Comparison of ENCODE assay signal across 10 mouse cellular contexts in the genomic region with DNA sequence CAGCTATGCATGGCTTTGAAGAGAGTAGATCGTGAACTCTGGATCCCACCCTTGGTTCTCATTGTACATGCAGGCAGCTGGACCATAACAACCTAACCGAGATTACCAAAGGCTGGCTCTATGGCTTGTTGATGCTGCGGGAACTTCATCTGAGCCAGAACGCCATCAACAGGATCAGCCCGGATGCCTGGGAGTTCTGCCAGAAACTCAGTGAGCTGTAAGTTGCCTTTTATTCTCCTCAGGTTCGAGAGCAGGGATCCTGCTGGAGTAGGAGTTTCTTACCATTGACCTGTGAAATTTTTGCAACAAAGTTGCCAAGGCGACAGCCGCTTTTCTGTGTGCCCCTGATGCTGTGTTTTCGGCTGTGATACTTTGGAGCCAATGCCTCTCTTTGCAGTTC. TPM values are rescaled to one million over a fixed set of nuclear protein-coding genes. Genes with fewer than 3 reads are reported as not detected.
DNase-seq lines count a peak whose midpoint lies in the region; ATAC-seq and TF ChIP-seq lines count a peak whose summit lies in the region.
"Had no signal": no experiment of that assay in that cellular context is flagged by ENCODE, and none has a peak within 500 bp of the region (broad histone marks: within the 10 kb centered on the region; RNA-seq: fewer than 3 reads in every experiment).

No protein-coding gene starts in this region.

- H3K27ac ChIP-seq in hindbrain, postnatal 0 days: peak overlapping the region; percentile 11
- H3K27ac ChIP-seq in neural tube, embryonic 14.5 days (ENCODE audit: low read depth, low read length): no peak overlapping the region
- H3K27ac ChIP-seq: liver, embryonic 12.5 days had no signal

- intact Hi-C loops in left cerebral cortex, postnatal 25 days (cut with DNase I): loop anchor here (5.0 kb wide), 2 partner anchors 210 to 270 kb away; no protein-coding TSS in a partner anchor

- no peaks in the 10 kb centered on the region for H3K27me3 ChIP-seq in hindbrain, postnatal 0 days (ENCODE audit: insufficient read depth, low read length)
- no peaks in the 10 kb centered on the region for H3K27me3 ChIP-seq in neural tube, embryonic 14.5 days (ENCODE audit: control insufficient read depth, insufficient read depth, low read length)
- H3K27me3 ChIP-seq: liver, embryonic 12.5 days had no signal

- no peak for TF ChIP-seq CTCF in hindbrain, postnatal 0 days (IDR thresholded peaks at IDR 0.05; ENCODE audit: low read depth)

- H3K9me3 ChIP-seq in hindbrain, postnatal 0 days (ENCODE audit: low read length): no peaks in the 10 kb centered on the region
- H3K9me3 ChIP-seq in neural tube, embryonic 14.5 days (ENCODE audit: control insufficient read depth, low read length): no peaks in the 10 kb centered on the region
- H3K9me3 ChIP-seq: liver, embryonic 12.5 days had no signal

- no peak overlapping the region for H3K4me2 ChIP-seq in hindbrain, postnatal 0 days (ENCODE audit: low read depth, low read length)
- H3K4me2 ChIP-seq in neural tube, embryonic 14.5 days (ENCODE audit: low read depth, low read length): no peak overlapping the region
- H3K4me2 ChIP-seq: liver, embryonic 12.5 days had no signal

- no peak overlapping the region for H3K9ac ChIP-seq in hindbrain, postnatal 0 days (replicated peaks; ENCODE audit: low read length)
- H3K9ac ChIP-seq in neural tube, embryonic 14.5 days (replicated peaks; ENCODE audit: low read depth, low read length): no peak overlapping the region
- H3K9ac ChIP-seq: liver, embryonic 12.5 days had no signal

- DNase-seq in layer of hippocampus, postnatal 10 days (ENCODE audit: low spot score in 2 of 2): peak; percentile 33 to 47
- DNase-seq in layer of hippocampus, adult 9-11 months: no peak
- DNase-seq in cerebellum, postnatal 14 days: peak; percentile 85 to 89
- peak; percentile 89 for DNase-seq in hindbrain, postnatal 0 days (ENCODE audit: low spot score)
- DNase-seq in adrenal gland, adult 18-20 months (ENCODE audit: low spot score in 2 of 2): no peak
- no peak for DNase-seq in left cerebral cortex, postnatal 25 days (ENCODE audit: low spot score in 2 of 2)
- DNase-seq: adrenal gland, postnatal 10 days had no signal

- ATAC-seq in hindbrain, postnatal 0 days: peak; percentile 82
- peak; percentile 72 for ATAC-seq in neural tube, embryonic 14.5 days (ENCODE audit: low read depth)
- ATAC-seq in megakaryocyte progenitor cell, adult 5-6 weeks (replicated peaks; ENCODE audit: poor library complexity): no peak
- ATAC-seq: liver, embryonic 12.5 days had no signal

- 26% methylated on average over 9 of the region's 9 CpGs for WGBS in hindbrain, postnatal 0 days
- 30% methylated on average over 9 of the region's 9 CpGs for WGBS in neural tube, embryonic 14.5 days

- H3K4me3 ChIP-seq in hindbrain, postnatal 0 days (ENCODE audit: low read length): no peak overlapping the region
- no peak overlapping the region for H3K4me3 ChIP-seq in neural tube, embryonic 14.5 days (ENCODE audit: low read depth, low read length)
- H3K4me3 ChIP-seq: liver, embryonic 12.5 days had no signal

- H3K4me1 ChIP-seq in hindbrain, postnatal 0 days (ENCODE audit: insufficient read depth, low read length): no peaks in the 10 kb centered on the region
- H3K4me1 ChIP-seq in neural tube, embryonic 14.5 days (ENCODE audit: control insufficient read depth, insufficient read depth, low read length): peaks cover 5% of the 10 kb centered on the region; the same call in 1 of the 2 replicates
- H3K4me1 ChIP-seq: liver, embryonic 12.5 days had no signal

- H3K36me3 ChIP-seq in hindbrain, postnatal 0 days (ENCODE audit: insufficient read depth, low read length): no peaks in the 10 kb centered on the region; the same call in 1 of the 2 replicates
- H3K36me3 ChIP-seq in neural tube, embryonic 14.5 days (ENCODE audit: control insufficient read depth, insufficient read depth, low read length): no peaks in the 10 kb centered on the region
- H3K36me3 ChIP-seq: liver, embryonic 12.5 days had no signal

RNA-seq across cellular contexts. Expression of a gene that starts 31.0 kb away (rescaled TPM):
- total RNA-seq in layer of hippocampus, postnatal 10 days (2021): 1 to 10 TPM; 3.0 to 4.0 TPM
- 12.7 and 16.3 TPM in 2 replicates for total RNA-seq in hindbrain, postnatal 0 days (2014; rRNA removed)
- polyA plus RNA-seq in hindbrain, postnatal 0 days (2015; fragmentation: Nextera tagmentation; extraction: Ambion mirVana): 3.7 and 4.8 TPM in 2 replicates
- polyA plus RNA-seq in neural tube, embryonic 14.5 days (2014; fragmentation: Nextera tagmentation; extraction: Ambion mirVana): 1.8 and 4.6 TPM in 2 replicates
- 0.61 and 1.8 TPM in 2 replicates for total RNA-seq in megakaryocyte progenitor cell, adult 5-6 weeks (2015)
- 1.4 and 2.4 TPM in 2 replicates for total RNA-seq in megakaryocyte progenitor cell, adult 5-6 weeks (2017)
- 1 to 10 TPM; 4.5 to 4.7 TPM for total RNA-seq in adrenal gland, adult 18-20 months (2021)
- total RNA-seq in left cerebral cortex, postnatal 25 days (2021): 1 to 10 TPM; 2.1 to 3.2 TPM

Comparison
In these comparisons a context has a peak if more than half of its experiments do, and no peak if none do; other contexts are left out.
1. DNase-seq: peak in layer of hippocampus, postnatal 10 days (2 of 2), cerebellum, postnatal 14 days (2 of 2) and hindbrain, postnatal 0 days (single experiment); none in layer of hippocampus, adult 9-11 months (single experiment), adrenal gland, adult 18-20 months (0 of 2) and left cerebral cortex, postnatal 25 days (0 of 2).